Comparison of ENCODE assay signal across 21 mouse cellular contexts in the genomic region with DNA sequence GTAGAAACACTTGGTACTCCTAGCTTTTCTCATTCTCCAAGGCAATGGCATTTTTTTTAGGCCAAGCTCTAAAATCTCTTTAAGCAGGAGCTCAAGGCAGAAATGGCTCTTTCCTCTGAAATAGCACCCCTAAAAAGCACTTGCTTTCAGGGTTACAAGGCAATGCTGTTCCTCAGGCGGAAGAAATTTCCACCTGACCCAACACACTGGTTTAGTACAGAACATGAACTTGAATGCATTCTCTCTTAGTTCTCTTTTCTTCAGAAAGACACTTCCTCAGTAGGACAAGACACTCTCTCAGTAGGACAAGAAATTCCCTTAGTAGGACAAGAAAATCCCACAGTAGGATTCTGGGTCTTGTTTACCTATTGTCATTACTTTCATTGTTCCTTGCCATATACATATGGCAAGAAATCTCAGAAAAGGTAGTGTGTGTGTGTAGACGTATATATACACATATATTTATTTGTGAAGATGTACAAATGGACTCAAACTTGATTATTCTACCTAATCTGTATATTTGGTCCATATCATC. TPM values are rescaled to one million over a fixed set of nuclear protein-coding genes. Genes with fewer than 3 reads are reported as not detected.
DNase-seq lines count a peak whose midpoint lies in the region; ATAC-seq and TF ChIP-seq lines count a peak whose summit lies in the region.
"Had no signal": no experiment of that assay in that cellular context is flagged by ENCODE, and none has a peak within 500 bp of the region (broad histone marks: within the 10 kb centered on the region; RNA-seq: fewer than 3 reads in every experiment).

No protein-coding gene starts in this region.

- H3K79me2 ChIP-seq in MEL (ENCODE audit: control insufficient read depth, insufficient read depth, low read length, poor library complexity): no peaks in the 10 kb centered on the region

- H3K27me3 ChIP-seq in liver, postnatal 0 days (ENCODE audit: insufficient read depth, low read length): no peaks in the 10 kb centered on the region
- no peaks in the 10 kb centered on the region for H3K27me3 ChIP-seq in liver, embryonic 11.5 days (replicated peaks; ENCODE audit: control insufficient read depth, insufficient read depth, low read length)
- H3K27me3 ChIP-seq in MEL (ENCODE audit: control insufficient read depth in 1 of 2, insufficient read depth in 2 of 2, low read length in 2 of 2): no peaks in the 10 kb centered on the region
- no peaks in the 10 kb centered on the region for H3K27me3 ChIP-seq in splenic B cell, adult 2 months (ENCODE audit: control insufficient read depth, insufficient read depth, low read length, poor library complexity, severe bottlenecking)
- H3K27me3 ChIP-seq in midbrain, embryonic 13.5 days: no peaks in the 10 kb centered on the region
- H3K27me3 ChIP-seq: forebrain, embryonic 13.5 days; heart, embryonic 12.5 days; hindbrain, embryonic 15.5 days had no signal

- H3K36me3 ChIP-seq in liver, postnatal 0 days (replicated peaks; ENCODE audit: insufficient read depth, low read length): no peaks in the 10 kb centered on the region
- H3K36me3 ChIP-seq in liver, embryonic 11.5 days (ENCODE audit: control insufficient read depth, insufficient read depth, low read length): no peaks in the 10 kb centered on the region
- H3K36me3 ChIP-seq in MEL (ENCODE audit: control insufficient read depth in 1 of 2, insufficient read depth in 2 of 2, low read length in 2 of 2): peaks cover 0 to 9% of the 10 kb centered on the region in 2 experiments; a peak in 2 of 4 replicates
- peaks cover 10% of the 10 kb centered on the region; the same call in 1 of the 2 replicates for H3K36me3 ChIP-seq in splenic B cell, adult 2 months (ENCODE audit: control insufficient read depth, insufficient read depth, low read length, poor library complexity, severe bottlenecking)
- H3K36me3 ChIP-seq in midbrain, embryonic 13.5 days: no peaks in the 10 kb centered on the region
- H3K36me3 ChIP-seq: embryonic facial prominence, embryonic 10.5 days; heart, embryonic 12.5 days; hindbrain, embryonic 10.5 days; hindbrain, embryonic 15.5 days had no signal

- H3K4me2 ChIP-seq in liver, postnatal 0 days (ENCODE audit: low read depth, low read length): no peak overlapping the region
- H3K4me2 ChIP-seq in liver, embryonic 11.5 days: no peak overlapping the region
- H3K4me2 ChIP-seq in midbrain, embryonic 13.5 days (replicated peaks): no peak overlapping the region
- H3K4me2 ChIP-seq: forebrain, embryonic 13.5 days; heart, embryonic 12.5 days; hindbrain, embryonic 15.5 days had no signal

- TF ChIP-seq POLR2A in MEL (IDR thresholded peaks at IDR 0.05; ENCODE audit: control insufficient read depth in 1 of 2, insufficient read depth in 1 of 2, low read depth in 1 of 2, low read length in 2 of 2, poor library complexity in 1 of 2): no peak
- TF ChIP-seq POLR2A in bone marrow, adult 2 months (IDR thresholded peaks at IDR 0.05; ENCODE audit: borderline replicate concordance, control insufficient read depth, low read depth, low read length): no peak

- no peak for TF ChIP-seq CTCF in liver, postnatal 0 days (IDR thresholded peaks at IDR 0.05; ENCODE audit: low read depth)
- TF ChIP-seq CTCF in MEL (IDR thresholded peaks at IDR 0.05 in 2 of 3, conservative IDR thresholded peaks at IDR 0.05 in 1 of 3; ENCODE audit: control insufficient read depth in 1 of 3, insufficient read depth in 1 of 3, low read depth in 2 of 3, low read length in 3 of 3, poor library complexity in 1 of 3, severe bottlenecking in 1 of 3): no peak
- TF ChIP-seq CTCF in bone marrow, adult 2 months (IDR thresholded peaks at IDR 0.05; ENCODE audit: control insufficient read depth, insufficient read depth, low read length): no peak

- H3K4me3 ChIP-seq in liver, postnatal 0 days (ENCODE audit: low read depth, low read length): no peak overlapping the region
- H3K4me3 ChIP-seq in liver, embryonic 11.5 days (ENCODE audit: low read depth, low read length): no peak overlapping the region
- no peak overlapping the region for H3K4me3 ChIP-seq in MEL (ENCODE audit: control insufficient read depth in 1 of 2, insufficient read depth in 1 of 2, low read depth in 2 of 2, low read length in 2 of 2)
- H3K4me3 ChIP-seq in bone marrow, adult 2 months (replicated peaks; ENCODE audit: control insufficient read depth, low read depth, low read length): no peak overlapping the region
- H3K4me3 ChIP-seq in midbrain, embryonic 13.5 days (replicated peaks): no peak overlapping the region
- H3K4me3 ChIP-seq: embryonic facial prominence, embryonic 10.5 days; forebrain, embryonic 13.5 days; heart, adult 2 months; heart, embryonic 12.5 days; hindbrain, embryonic 10.5 days; hindbrain, embryonic 15.5 days had no signal

- DNase-seq in liver, postnatal 0 days: no peak
- no peak for DNase-seq in liver, embryonic 11.5 days (ENCODE audit: low spot score)
- no peak for DNase-seq in MEL (ENCODE audit: low read depth, low spot score)
- peak; percentile 56 for DNase-seq in splenic B cell, adult 2 months (ENCODE audit: low read depth, low spot score)
- DNase-seq: adrenal gland, postnatal 14 days; cerebellum, adult 18-20 months; cerebellum, adult 9-11 months; cerebellum, postnatal 36 days; forebrain, postnatal 0 days; gastrocnemius, postnatal 14 days; heart, adult 2 months had no signal

- H3K27ac ChIP-seq in liver, postnatal 0 days (ENCODE audit: low read depth): 0 out of 2 replicates have a peak overlapping the region, but pooled peaks have one; percentile 40
- no peak overlapping the region for H3K27ac ChIP-seq in liver, embryonic 11.5 days (ENCODE audit: low read depth, low read length)
- H3K27ac ChIP-seq in MEL (ENCODE audit: control insufficient read depth, low read depth, low read length): no peak overlapping the region
- peak overlapping the region; percentile 65 for H3K27ac ChIP-seq in bone marrow, adult 2 months (ENCODE audit: control insufficient read depth, insufficient read depth, low read depth, low read length, poor library complexity)
- H3K27ac ChIP-seq in midbrain, embryonic 13.5 days: no peak overlapping the region
- H3K27ac ChIP-seq: embryonic facial prominence, embryonic 10.5 days; forebrain, embryonic 13.5 days; heart, adult 2 months; hindbrain, embryonic 10.5 days; hindbrain, embryonic 15.5 days had no signal

- H3K4me1 ChIP-seq in liver, postnatal 0 days (ENCODE audit: insufficient read depth): peaks cover 23% of the 10 kb centered on the region
- H3K4me1 ChIP-seq in liver, embryonic 11.5 days (replicated peaks; ENCODE audit: control insufficient read depth, insufficient read depth, low read length): no peaks in the 10 kb centered on the region
- peaks cover 11 to 15% of the 10 kb centered on the region in 2 experiments for H3K4me1 ChIP-seq in MEL (ENCODE audit: control insufficient read depth in 1 of 2, insufficient read depth in 2 of 2, low read length in 2 of 2)
- peaks cover 20% of the 10 kb centered on the region for H3K4me1 ChIP-seq in bone marrow, adult 2 months (ENCODE audit: control insufficient read depth, insufficient read depth, low read length)
- no peaks in the 10 kb centered on the region for H3K4me1 ChIP-seq in midbrain, embryonic 13.5 days (replicated peaks)
- H3K4me1 ChIP-seq: embryonic facial prominence, embryonic 10.5 days; forebrain, embryonic 13.5 days; heart, embryonic 12.5 days; hindbrain, embryonic 10.5 days; hindbrain, embryonic 15.5 days had no signal

- TF ChIP-seq EP300 in liver, postnatal 0 days (IDR thresholded peaks at IDR 0.05; ENCODE audit: low read depth): no peak
- TF ChIP-seq EP300 in MEL (IDR thresholded peaks at IDR 0.05; ENCODE audit: low read depth in 1 of 2, low read length in 2 of 2): no peak

- WGBS in liver, postnatal 0 days (ENCODE audit: insufficient replicate concordance): 65% methylated on average over 2 of the region's 2 CpGs
- WGBS in liver, embryonic 11.5 days: 79% methylated on average over 2 of the region's 2 CpGs
- 44% methylated on average over 2 of the region's 2 CpGs for WGBS in bone marrow, adult 2 months
- 88% methylated on average over 2 of the region's 2 CpGs for WGBS in midbrain, embryonic 13.5 days

- ATAC-seq in liver, postnatal 0 days: no peak
- no peak for ATAC-seq in liver, embryonic 11.5 days (replicated peaks; ENCODE audit: low FRiP score)
- no peak for ATAC-seq in midbrain, embryonic 13.5 days
- ATAC-seq: activated CD4-positive, CD25-positive, alpha-beta regulatory T cell, adult 4 months; forebrain, embryonic 13.5 days; forebrain, postnatal 0 days; Patski had no signal

- H3K9me3 ChIP-seq in liver, postnatal 0 days (ENCODE audit: low read length): no peaks in the 10 kb centered on the region
- no peaks in the 10 kb centered on the region for H3K9me3 ChIP-seq in liver, embryonic 11.5 days (ENCODE audit: control insufficient read depth, low read length)
- H3K9me3 ChIP-seq in MEL (replicated peaks; ENCODE audit: insufficient read depth, low read length): no peaks in the 10 kb centered on the region
- no peaks in the 10 kb centered on the region for H3K9me3 ChIP-seq in midbrain, embryonic 13.5 days
- H3K9me3 ChIP-seq: embryonic facial prominence, embryonic 10.5 days; forebrain, embryonic 13.5 days; heart, embryonic 12.5 days; hindbrain, embryonic 10.5 days; hindbrain, embryonic 15.5 days had no signal

- no peak overlapping the region for H3K9ac ChIP-seq in liver, postnatal 0 days (replicated peaks)
- no peak overlapping the region for H3K9ac ChIP-seq in liver, embryonic 11.5 days (ENCODE audit: low read depth, low read length)
- no peak overlapping the region for H3K9ac ChIP-seq in MEL (ENCODE audit: control insufficient read depth, low read depth, low read length, poor library complexity, severe bottlenecking)
- no peak overlapping the region for H3K9ac ChIP-seq in midbrain, embryonic 13.5 days (replicated peaks)
- H3K9ac ChIP-seq: forebrain, embryonic 13.5 days; forebrain, postnatal 0 days; heart, embryonic 12.5 days; hindbrain, embryonic 15.5 days had no signal

- no peak for TF ChIP-seq RAD21 in MEL (IDR thresholded peaks at IDR 0.05; ENCODE audit: low read depth, low read length)

RNA-seq across cellular contexts. Expression of gene Sell, which starts 12.9 kb away (rescaled TPM):
- polyA plus RNA-seq in liver, postnatal 0 days (2015; fragmentation: Nextera tagmentation; extraction: Ambion mirVana): 10.2 and 10.8 TPM in 2 replicates
- polyA plus RNA-seq in liver, embryonic 11.5 days (2014; fragmentation: Nextera tagmentation; extraction: Ambion mirVana): 1.1 and 1.5 TPM in 2 replicates
- total RNA-seq in MEL (2012; rRNA removed): not detected in 2 replicates
- under 1 TPM in 1 of 2 experiments, not detected in 1; 0.04 TPM for polyA plus RNA-seq in MEL (2012; ENCODE audit: insufficient read depth in 1 of 2, insufficient read length in 2 of 2, low read depth in 1 of 2, low replicate concordance in 2 of 2, missing spikeins in 1 of 2)
- 36.0 and 70.4 TPM in 2 replicates for polyA plus RNA-seq in bone marrow, adult 2 months (2011; ENCODE audit: insufficient read depth, insufficient read length, low replicate concordance, missing spikeins)
- not detected in 2 replicates for polyA plus RNA-seq in midbrain, embryonic 13.5 days (2015; fragmentation: Nextera tagmentation; extraction: Ambion mirVana)
- total RNA-seq: gastrocnemius, adult 18-20 months had no signal
- polyA plus RNA-seq: embryonic facial prominence, embryonic 10.5 days; forebrain, embryonic 13.5 days; heart, embryonic 12.5 days; Patski had no signal

RNA-seq across cellular contexts. Expression of gene Sele, which starts 26.6 kb away (rescaled TPM):
- polyA plus RNA-seq in liver, postnatal 0 days (2015; fragmentation: Nextera tagmentation; extraction: Ambion mirVana): 0.06 and 0.11 TPM in 2 replicates
- 0.10 TPM in 1 of 2 replicates, not detected in the other for polyA plus RNA-seq in liver, embryonic 11.5 days (2014; fragmentation: Nextera tagmentation; extraction: Ambion mirVana)
- not detected in 2 replicates for total RNA-seq in MEL (2012; rRNA removed)
- not detected for polyA plus RNA-seq in MEL (2012; ENCODE audit: insufficient read depth in 1 of 2, insufficient read length in 2 of 2, low read depth in 1 of 2, low replicate concordance in 2 of 2, missing spikeins in 1 of 2)
- polyA plus RNA-seq in bone marrow, adult 2 months (2011; ENCODE audit: insufficient read depth, insufficient read length, low replicate concordance, missing spikeins): 1.2 and 1.4 TPM in 2 replicates
- polyA plus RNA-seq in midbrain, embryonic 13.5 days (2015; fragmentation: Nextera tagmentation; extraction: Ambion mirVana): not detected in 2 replicates
- total RNA-seq: forebrain, postnatal 0 days; gastrocnemius, adult 18-20 months; gastrocnemius, postnatal 14 days had no signal
- polyA plus RNA-seq: activated CD4-positive, CD25-positive, alpha-beta regulatory T cell, adult 4 months; embryonic facial prominence, embryonic 10.5 days; forebrain, embryonic 13.5 days; forebrain, postnatal 0 days; hindbrain, embryonic 10.5 days; hindbrain, embryonic 15.5 days; Patski had no signal

RNA-seq across cellular contexts. Expression of gene Selp, which starts 40.4 kb away (rescaled TPM):
- polyA plus RNA-seq in liver, postnatal 0 days (2015; fragmentation: Nextera tagmentation; extraction: Ambion mirVana): 1.7 and 2.1 TPM in 2 replicates
- polyA plus RNA-seq in liver, embryonic 11.5 days (2014; fragmentation: Nextera tagmentation; extraction: Ambion mirVana): 0.78 and 0.79 TPM in 2 replicates
- not detected in 2 replicates for total RNA-seq in MEL (2012; rRNA removed)
- polyA plus RNA-seq in MEL (2012; ENCODE audit: insufficient read depth in 1 of 2, insufficient read length in 2 of 2, low read depth in 1 of 2, low replicate concordance in 2 of 2, missing spikeins in 1 of 2): not detected
- polyA plus RNA-seq in bone marrow, adult 2 months (2011; ENCODE audit: insufficient read depth, insufficient read length, low replicate concordance, missing spikeins): 4.4 and 17.1 TPM in 2 replicates
- 0.04 TPM in 1 of 2 replicates, not detected in the other for polyA plus RNA-seq in midbrain, embryonic 13.5 days (2015; fragmentation: Nextera tagmentation; extraction: Ambion mirVana)
- total RNA-seq: forebrain, postnatal 0 days had no signal
- polyA plus RNA-seq: embryonic facial prominence, embryonic 10.5 days; forebrain, embryonic 13.5 days; forebrain, postnatal 0 days; heart, embryonic 12.5 days; hindbrain, embryonic 10.5 days; hindbrain, embryonic 15.5 days had no signal

Comparison
In these comparisons a context has a peak if more than half of its experiments do, and no peak if none do; other contexts are left out.
1. H3K27ac ChIP-seq: peak in liver, postnatal 0 days (single experiment) and bone marrow, adult 2 months (single experiment); none in liver, embryonic 11.5 days (single experiment), MEL (single experiment) and midbrain, embryonic 13.5 days (single experiment).